Mouse (Mus musculus) cortical plate, adult 2 months (tissue): ENCODE data around the gene Msantd2.

Source experiments
- CTCF ChIP-seq: fragments of 200-500 bp; IDR thresholded peaks from 2 replicates; pipeline ENCODE4 v1.5.1; 2011; ENCODE audit warnings: mild to moderate bottlenecking, control low read depth, low read length; ENCODE audit not compliant: insufficient read depth; ENCODE audit errors: extremely low read depth
- POLR2A ChIP-seq: fragments of 200-500 bp; IDR thresholded peaks from 2 replicates; pipeline ENCODE4 v1.6.1; 2011; ENCODE audit warnings: mild to moderate bottlenecking, low read length, control low read depth; ENCODE audit not compliant: insufficient read depth; ENCODE audit errors: extremely low read depth

DNA sequence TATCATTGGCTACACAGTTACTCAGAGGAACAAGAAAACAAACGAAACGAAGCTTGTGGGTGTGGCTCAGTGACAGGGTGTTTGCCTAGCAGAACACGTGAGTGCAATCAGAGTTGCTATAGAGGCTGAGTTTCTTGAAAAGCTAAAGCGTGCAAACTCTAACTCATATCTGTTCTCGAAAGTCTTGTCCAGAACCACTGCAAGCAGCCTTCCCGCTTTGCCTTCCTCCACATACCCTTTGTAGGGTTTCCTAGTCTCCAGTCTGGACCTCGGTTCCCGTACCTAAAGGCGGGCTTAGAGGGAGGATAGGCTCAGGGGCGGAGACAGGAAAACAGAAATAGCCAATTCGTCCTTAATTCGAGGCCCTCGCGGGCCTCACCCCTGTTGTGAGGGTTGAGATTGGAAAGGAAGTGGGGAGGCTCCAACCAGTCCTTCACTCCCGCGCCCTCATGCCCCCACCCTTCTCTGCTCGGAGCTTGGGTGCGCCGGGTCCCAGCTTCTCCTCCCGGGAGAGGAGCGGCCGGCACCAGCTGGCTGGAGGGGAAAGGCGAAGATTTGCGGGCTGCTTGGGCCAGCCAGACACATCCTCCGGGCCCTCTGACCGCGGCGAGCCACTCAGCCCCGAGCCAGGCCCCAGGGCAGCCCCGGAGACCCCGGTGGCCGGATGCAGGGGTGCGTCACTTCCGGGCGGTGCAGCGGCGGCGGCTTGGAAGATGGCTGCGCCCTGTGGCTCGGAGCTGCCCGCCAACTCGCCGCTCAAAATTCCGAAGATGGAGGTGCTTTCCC, at the start of gene Msantd2:
- TF ChIP-seq CTCF (no peak), POLR2A (peak; percentile 42; the same call in 1 of the 2 replicates)
